Mouse (Mus musculus): ENCODE measurements around the gene Anapc4. TPM values are rescaled to one million over a fixed set of nuclear protein-coding genes. Genes with fewer than 3 reads are reported as not detected.

The Anapc4 gene
- total RNA-seq, 2 experiments from 2014 or later, result 63.8 to 92.1 TPM

DNA sequence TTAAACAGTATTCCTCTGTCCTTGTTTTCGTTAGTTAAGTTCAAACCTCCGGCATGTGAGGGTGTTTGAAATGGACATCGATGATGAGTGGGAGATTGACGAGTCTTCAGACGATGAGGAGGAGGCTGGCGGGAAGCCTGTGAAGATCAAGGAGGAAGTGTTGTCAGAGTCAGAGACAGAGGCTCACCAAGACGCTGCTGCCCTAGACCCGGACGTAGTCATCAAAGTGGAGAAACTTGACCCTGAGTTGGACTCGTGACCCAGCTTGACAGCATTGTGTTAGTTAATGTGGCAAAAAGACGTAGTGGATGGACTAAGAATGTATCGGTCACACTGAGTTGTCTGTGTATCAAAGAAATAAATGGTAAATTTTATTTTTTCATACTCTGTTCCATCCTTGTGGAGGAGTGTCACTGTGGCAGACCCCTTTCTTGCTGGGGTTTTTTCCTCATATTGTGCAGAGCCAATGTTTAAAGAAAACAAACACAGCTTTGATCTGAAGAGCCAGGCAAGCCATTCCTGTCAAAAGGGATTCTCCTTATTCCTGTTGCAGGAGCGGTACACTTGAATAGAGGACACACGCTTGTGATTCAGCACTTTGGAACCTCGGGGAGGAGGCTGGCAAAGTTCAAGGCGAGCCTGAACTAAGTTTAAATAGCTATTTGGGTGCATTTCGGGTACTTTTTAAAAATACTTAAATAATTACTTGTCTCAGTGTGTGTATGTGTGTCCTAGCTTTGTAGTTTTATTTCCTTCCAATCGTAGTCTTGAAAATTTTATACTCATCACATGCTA, 32.7 kb downstream of the Anapc4 start:
- ATAC-seq (replicated peaks; ENCODE audit: poor library complexity, severe bottlenecking), result peak; percentile 33; the same call in 1 of the 2 replicates

DNA sequence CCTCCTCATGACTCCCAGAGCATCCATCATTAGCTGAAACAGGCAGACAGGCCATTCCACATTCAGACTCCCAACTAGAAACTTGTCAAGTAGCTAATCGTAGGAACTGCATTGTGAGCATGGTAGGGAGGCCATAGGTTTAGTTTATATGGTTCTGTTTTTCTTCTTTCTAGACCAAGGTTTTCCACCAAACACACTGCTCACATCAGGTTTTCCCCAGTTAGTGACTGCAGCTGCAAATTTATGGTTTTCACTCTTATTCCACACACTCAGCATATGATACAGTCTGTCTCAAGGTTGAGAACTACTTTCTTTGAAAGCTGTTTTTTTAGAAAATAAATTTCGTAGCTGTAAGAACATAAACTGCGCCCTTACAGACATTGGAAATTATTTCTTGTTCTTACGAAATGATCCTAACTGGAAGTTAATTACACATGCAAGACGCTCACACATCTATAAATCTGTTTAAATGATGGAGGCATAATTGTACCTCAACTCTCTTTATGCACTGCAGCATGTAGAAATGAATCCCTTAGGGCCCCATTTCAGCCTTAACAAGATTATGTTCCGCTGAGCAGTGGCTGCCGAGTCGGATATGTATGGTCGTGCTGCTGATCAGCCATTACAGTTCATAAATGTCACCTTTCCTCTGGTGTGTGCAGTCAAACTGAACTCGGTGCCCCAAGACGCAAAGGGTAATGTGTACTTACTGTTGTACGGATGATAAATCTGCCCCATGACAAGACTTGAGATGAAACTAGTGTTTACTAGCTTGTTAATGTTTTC, 35.3 kb downstream of the Anapc4 start:
- no peak for ATAC-seq (replicated peaks; ENCODE audit: poor library complexity, severe bottlenecking)

DNA sequence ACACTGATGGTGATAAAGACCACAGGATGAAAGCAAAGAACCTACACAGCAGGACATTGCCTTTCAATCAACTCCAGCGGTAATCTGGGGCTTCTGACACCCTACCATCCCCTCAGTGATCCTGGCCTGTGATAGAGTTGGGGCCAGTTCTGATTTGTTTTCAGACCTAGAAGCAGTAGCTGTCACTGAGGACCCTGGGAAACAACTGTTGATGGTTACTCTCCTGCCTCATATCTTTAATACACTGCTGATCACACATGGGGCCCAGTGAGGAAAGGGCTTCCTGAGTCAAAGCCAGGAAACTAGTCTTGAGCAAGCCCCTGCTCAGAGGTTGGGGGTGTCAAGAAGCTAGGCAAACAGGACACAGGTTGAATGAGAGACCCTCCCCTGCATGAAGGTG, 37.6 kb downstream of the Anapc4 start:
- no peak for ATAC-seq (replicated peaks; ENCODE audit: poor library complexity, severe bottlenecking)

DNA sequence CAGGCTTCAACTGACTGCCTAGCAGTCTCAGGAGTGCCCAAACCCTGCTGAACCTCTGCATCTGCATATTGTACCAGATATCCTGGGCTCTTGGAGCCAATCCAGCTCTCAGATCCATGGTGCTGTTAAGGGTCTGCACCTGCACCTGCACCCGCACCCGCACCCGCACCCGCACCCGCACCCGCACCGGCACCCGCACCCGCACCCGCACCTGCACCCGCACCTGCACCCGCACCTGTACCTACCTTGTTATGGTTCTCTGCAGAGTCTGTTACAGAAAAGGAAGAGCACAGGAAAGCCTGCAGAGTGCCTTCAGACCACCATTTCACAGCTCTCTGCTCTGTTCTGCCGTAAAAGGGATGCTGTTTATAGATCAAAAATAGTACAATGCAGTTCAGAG, 38.2 kb downstream of the Anapc4 start:
- no peak for ATAC-seq (replicated peaks; ENCODE audit: poor library complexity, severe bottlenecking)

DNA sequence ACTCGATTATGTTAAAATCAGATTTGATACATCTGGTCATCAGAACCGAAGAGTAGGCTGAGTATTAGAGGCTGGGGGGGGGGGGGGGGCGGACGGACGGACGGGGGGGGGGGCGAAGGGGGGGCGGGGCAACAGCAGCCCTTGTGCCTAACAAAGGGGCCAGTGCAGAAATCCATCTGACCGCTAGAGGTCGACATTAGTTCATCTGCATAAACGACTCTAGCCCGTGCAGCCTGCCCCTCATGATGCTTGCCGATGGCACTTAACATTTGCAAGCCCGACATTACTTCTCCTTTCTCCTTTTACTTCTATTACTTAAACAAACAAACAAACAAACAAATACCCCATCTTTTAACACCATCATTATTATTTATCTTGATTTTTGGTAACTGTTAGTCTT, 45.0 kb downstream of the Anapc4 start:
- ATAC-seq (replicated peaks; ENCODE audit: poor library complexity, severe bottlenecking), result peak; percentile 86

DNA sequence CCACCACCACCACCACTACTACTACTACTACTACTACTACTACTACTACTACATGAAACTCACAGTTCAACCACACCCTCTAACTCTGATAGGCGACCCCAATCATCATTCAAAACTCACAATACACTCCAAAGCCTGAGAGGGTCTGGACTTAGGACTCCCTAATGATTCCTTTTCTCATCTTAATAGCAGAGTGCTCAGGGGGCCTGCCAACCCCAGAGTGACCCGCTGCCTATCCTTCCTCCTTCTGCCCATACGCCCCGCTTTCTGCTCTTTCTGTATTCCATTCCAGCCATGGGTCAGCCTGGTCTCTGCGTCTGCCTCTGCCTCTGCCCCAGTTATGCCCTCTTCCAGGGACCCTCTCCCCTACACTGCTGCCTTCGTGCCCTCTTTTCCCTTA, 46.1 kb downstream of the Anapc4 start:
- ATAC-seq (replicated peaks; ENCODE audit: poor library complexity, severe bottlenecking), result no peak

DNA sequence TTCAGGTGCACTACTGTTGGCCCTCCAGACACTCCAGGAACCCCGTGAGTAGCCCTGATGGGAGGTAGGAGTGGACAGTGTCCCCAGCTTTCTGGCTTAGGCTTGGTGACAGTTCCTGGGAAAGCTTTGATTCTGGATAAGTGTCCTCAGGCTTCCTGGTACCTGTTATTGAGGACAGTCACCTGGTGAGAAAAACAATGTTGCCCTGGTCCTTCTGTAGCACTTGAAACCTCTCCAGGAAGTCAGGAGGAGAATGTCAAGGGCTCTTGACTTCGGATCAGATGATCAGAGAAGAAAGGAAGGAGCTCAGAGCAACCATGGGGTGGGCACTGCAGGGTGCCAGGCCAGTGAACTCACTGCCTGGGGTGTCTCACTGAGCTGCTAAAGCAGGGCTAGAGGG, 48.6 kb downstream of the Anapc4 start:
- ATAC-seq (replicated peaks; ENCODE audit: poor library complexity, severe bottlenecking), result no peak

DNA sequence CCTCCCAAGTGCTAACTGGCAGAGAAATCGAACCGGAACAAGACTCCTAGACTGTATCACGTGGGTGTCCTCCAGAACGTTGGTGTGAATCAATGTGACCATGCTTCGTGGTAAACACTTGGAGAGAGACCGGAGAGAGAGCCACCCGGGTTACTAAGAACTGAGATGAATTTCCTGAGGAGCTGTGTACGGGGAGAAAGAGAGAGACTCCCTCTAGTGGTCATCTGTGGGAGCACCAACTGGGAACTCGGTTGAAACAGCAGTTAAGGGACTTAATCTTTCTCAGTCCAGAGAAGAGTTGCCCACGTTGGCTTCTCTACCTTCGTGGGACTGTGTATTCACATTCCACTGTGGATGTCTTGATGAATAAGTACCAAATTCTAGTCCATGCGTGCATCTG, 53.3 kb downstream of the Anapc4 start:
- ATAC-seq (replicated peaks; ENCODE audit: poor library complexity, severe bottlenecking), result peak; percentile 70

DNA sequence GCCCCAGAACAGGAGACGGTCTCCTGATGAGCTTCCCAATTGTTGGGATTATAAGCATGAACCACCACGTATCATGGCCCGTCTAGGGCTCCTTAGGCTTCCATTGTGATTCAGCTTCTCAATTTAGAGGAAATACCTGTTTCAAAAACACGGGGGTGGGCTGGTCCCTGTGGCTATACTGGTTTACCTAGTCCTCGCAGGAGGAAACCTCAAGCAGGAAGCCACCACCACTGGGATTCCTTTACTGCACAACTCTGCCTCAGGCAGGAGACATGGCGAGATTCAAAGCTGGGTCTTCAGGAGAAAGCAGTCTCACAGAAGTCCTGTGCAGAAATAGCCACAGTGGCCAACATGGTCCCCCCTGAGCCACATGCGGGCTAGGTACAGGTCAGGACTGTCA, 56.1 kb downstream of the Anapc4 start:
- peak; percentile 28; the same call in 1 of the 2 replicates for ATAC-seq (replicated peaks; ENCODE audit: poor library complexity, severe bottlenecking)

DNA sequence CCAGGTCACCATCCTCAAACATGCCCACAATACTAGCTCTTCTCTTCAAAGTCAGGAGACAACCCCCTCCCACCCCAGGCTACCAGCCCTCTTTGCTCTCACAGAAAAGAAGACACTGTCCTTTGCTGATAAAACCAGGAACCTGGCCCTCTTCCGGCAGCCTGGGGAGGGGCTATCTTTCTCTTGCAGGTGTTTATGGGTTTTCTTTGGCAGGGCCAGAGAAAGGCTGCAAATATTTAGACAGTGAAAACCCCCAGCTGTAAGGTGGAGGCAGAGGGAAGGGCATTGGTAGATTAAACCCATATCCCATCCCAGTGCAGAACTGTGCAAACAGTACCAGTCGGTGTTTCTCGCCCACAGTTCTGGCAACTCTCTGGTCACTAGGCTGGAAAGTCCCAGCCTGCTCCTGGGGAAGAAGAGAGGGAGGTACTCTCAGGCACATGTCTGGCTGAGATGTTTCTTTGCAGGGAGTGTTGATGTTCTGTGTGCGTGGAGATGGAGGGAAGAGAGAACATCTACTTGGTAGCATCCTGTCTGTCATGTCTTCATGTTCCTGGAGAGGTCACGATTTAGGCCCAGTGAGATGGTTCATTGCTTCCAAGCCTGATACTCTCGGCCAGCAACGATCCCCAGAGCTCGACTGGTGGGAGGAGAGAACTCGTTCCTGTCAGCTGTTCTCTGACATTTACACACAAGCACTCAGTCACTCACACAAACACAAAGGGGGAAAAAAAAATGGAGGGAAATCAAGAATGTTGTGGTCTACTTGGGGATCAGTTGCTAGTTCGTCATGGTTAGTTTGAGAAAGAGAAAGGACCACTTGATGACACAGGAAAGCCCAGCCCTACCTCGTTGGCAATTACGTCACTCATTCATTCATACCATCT, 58.4 kb downstream of the Anapc4 start:
- no peak for ATAC-seq (replicated peaks; ENCODE audit: poor library complexity, severe bottlenecking)

DNA sequence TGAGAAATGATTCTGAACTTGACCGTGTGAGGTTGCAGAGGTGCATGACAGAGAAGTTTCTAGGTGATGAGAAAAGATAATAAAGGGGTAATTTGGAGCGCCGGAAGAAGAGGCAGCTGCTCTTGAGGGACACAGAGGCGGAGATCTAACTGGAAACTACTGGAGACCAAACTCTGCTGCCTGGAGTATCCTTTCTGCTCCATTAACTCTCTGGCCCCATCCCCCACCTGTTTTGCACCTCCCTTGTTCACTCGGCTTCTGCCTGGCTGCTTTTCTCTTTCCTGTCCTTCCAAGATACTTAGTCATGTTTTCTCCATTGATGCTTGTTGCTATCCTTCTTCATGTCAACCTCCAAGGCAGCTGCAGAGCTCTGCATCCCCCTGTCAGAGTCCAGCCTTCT, 60.1 kb downstream of the Anapc4 start:
- no peak for ATAC-seq (replicated peaks; ENCODE audit: poor library complexity, severe bottlenecking)

DNA sequence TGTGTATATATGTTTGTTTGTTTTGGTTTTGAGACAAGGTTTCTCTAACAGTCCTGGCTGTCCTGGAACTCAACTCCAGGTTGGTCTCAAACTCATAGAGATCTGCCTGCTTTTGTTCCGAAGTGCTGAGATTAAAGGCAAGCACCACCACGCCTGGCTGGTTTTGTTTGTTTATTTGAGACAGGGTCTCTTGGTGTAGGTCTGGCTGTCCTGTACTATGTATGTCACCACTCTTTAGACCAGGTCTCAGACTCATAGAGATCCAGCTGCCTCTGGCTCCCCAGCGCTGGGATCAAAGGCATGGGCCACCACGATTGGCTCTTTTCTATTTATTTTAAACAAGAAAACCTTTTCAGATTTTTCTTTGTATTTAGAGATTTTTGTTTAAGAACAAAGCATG, 70.4 kb downstream of the Anapc4 start:
- no peak for ATAC-seq (replicated peaks; ENCODE audit: poor library complexity, severe bottlenecking)

DNA sequence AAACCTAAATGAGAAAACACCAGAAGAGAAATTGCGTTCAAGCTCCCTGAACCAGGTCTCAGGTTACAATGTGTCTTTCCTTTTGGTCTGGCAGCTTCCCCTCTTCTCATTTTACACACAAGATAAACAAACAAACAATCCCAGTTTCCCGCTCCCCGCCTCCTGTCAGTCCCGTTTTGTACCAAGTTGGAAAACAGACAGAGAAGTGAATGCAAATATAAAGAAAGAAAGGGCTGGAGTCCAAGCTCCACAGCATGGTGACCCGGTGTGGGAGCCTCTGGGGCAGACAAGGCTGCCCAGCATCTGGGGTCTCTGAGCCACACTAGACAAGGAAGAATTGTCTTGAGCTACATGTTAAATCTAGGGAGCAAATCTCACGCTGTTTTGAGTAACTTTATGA, 70.9 kb downstream of the Anapc4 start:
- no peak for ATAC-seq (replicated peaks; ENCODE audit: poor library complexity, severe bottlenecking)

DNA sequence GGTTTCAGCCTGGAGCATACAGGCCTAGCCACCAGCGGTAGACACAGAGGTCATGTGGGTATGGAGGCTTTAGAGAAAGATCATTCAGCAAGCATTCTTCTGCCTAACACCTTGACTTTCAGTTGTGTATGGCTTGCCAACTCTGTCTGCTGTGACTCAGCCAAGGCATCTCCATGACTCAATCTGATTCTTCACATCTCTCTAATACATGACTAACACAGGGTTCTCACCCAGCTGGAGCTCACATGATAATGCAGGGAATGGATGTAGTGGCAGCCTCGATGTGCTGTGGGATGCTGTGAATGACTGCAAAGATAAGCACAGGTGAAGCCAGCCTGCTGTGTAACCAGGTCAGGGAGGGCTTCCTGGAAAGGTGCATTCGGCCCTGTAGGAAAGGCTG, 74.4 kb downstream of the Anapc4 start:
- ATAC-seq (replicated peaks; ENCODE audit: poor library complexity, severe bottlenecking), result no peak

DNA sequence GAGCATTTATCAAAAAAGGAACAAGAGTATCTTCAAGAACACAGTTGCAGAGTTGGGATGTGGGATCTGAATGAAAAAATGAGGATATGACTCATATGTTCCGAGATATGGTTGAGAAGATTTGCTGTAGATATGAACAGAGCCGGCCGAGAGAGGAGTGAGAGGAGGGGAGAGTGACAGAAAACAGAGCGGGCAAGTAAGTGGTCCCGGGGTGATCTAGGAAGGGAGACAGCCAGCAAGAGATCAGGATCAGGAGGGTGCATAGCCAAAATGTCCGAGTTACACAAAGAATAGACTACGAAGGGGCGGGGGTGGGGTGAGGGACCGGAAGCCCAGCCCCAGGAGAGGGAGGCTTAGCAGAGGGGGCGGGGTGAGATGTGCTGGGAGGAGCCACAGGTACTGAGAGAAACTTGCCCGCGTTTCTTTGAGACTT, 76.4 kb downstream of the Anapc4 start:
- peak; percentile 83 for ATAC-seq (replicated peaks; ENCODE audit: poor library complexity, severe bottlenecking)

DNA sequence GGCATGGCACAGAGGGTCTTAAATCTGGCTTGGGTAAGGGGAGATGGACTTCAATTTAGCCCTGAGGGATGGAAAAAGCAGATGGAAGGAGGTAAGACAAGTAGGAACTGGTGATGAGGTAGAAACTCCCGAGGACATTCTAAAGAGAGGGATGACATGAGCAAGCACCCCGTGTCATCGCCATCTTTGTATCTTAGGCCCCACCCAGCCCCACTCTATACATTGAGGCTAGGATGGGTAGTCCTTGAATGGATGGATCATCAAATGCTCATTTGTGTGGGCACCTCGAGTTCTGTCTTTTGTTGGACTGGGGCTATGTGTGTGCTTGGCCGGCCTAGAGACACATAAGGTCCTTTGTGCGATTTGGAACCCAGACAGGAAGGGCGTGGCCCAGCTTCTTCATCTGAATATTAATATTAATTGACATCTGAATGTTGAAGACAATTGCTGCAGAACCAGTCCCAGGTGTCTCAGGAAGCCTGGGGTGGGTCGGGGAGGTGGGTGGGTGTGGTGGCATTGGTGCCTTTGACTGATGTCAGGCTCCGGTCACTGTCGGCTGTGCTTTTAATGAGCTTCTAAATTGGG, 77.6 kb downstream of the Anapc4 start:
- no peak for ATAC-seq (replicated peaks; ENCODE audit: poor library complexity, severe bottlenecking)

DNA sequence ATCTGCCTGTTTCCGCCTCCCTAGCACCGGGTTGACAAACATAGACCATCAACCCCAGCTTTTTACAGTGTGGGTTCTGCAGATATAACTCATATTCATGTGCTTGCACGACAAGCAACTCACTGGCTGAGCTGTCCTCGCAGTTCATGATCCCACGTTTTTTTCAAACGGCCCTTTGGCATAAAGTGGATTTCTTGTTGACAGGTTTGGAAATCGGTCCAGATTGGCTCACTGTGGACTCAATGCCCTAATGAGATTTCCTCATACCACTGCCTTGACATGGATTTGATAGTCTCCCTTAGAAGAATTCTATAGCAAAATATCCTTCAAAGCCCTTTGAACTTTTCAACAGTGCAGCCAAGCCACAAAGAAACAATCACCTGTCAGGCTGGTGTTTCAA, 79.9 kb downstream of the Anapc4 start:
- no peak for ATAC-seq (replicated peaks; ENCODE audit: poor library complexity, severe bottlenecking)

DNA sequence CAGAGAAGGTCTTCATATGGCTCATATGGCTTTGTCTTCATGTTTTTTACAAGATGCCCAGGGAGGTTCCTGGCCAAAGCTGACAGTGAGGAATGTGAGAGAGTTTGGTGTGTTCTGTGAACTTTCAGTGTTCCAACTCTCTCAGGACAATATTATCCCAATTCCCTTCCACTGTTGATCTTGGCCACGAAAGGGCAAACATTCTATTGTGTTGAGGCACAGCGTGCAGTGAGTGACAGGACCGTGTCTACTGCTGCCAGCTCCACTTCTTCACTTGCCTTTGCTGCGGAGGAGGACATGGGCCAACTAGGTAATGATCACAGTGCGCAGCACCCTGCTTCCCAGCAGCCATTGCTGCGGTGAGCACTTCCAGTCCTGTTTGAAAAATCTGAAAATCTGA, 82.4 kb downstream of the Anapc4 start:
- no peak for ATAC-seq (replicated peaks; ENCODE audit: poor library complexity, severe bottlenecking)

Measured in granulocyte monocyte progenitor cell, adult 5-6 weeks (primary cell).